Mouse (Mus musculus) liver, embryonic 14.5 days (tissue): ENCODE measurements around the gene Galnt16.

Experiments
- CTCF ChIP-seq: IDR thresholded peaks from 2 replicates; pipeline ENCODE4 v1.5.1; 2016; ENCODE audit warnings: antibody characterized with exemption, low read depth, control low read depth
- EP300 ChIP-seq: IDR thresholded peaks from 2 replicates; pipeline ENCODE4 v1.6.1; 2016; ENCODE audit warnings: antibody characterized with exemption, low read depth

DNA sequence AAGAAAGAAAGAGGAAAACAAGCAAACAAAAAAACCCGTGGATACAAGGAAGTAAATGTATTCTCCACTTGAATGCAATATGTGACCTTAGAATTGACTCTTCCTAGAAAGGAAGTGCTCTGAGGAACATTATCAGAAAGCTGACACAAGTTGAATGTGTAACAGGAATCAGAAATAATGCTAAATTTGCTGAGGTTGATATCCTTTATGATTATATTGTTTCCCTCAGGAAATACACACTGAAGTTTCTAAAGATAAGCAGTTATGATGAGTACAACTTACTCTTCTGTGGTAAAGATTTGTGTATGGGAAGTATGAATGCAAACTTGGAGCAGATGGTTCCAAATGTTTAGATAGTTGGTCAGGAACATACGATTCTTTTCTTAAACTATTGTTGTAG, 150.3 kb downstream of the Galnt16 start:
- TF ChIP-seq CTCF, result no peak
- no peak for TF ChIP-seq EP300
